Mouse (Mus musculus) MN1 (cell line): Measurements from ENCODE around the gene Pramel5.
"Not testable (repeated sequence)": the region's sequence is repeated elsewhere in the genome, so short reads cannot be mapped to it uniquely, and the experiment has no call there.

ENCODE experiments used
- DNase-seq: peaks from one replicate; pipeline ENCODE4 v3.0.0-alpha.2; 2016; ENCODE audit warnings: low spot score

The Pramel5 gene

GRCm38 (mm10) chr4:144280388-144280787 is at the start of gene Pramel5:
Gene Pramel5, minus strand, starts transcription at chr4:144280488.
- not testable (repeated sequence) for DNase-seq

DNA sequence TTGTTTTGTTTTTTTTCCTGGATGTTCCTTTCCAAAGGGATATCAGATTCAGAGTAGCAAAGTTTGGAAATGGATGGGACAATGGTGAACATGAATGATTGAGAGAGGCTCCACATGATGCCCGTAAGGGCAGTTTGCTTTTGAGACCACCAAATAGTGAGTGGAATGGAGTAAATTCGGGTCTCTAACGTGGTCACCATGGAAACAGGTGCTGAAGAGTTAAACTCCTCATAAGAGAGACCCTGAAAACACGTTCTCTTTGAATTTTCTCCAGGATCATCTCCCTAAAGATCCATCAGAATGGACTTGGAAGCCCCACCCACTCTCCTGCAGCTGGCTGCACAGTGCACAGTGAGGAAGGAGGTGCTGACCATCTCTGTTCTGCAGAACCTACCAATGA is 49.7 kb upstream of the Pramel5 start, which contains the start of gene Gm13128:
TSS of gene Gm13128 (plus strand) at position 301 of the 400 bp plus-strand sequence.
- not testable (repeated sequence) for DNase-seq

- not testable (repeated sequence) for DNase-seq
Observed at GRCm38 (mm10) chr4:144312666-144313460, 32.6 kb upstream of the Pramel5 start.

DNA sequence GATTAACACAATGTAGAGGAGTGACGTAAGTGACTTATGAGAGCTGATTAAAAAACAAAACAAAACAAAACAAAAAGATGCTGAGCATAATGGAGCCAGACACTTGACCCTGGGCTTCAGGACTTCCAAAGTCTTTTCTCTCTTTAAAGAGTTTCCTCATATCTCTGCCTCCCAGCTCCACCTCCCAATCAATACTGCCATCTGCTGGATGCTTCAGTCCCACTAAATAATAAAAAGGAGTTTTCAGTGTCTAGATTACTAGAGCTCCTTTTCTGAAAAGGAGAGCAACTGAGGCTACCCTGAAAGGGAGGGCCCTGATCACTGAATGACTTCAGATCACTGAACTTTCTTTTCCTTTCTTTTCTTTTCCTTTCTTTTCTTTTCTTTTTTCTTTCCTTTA is 19.1 kb upstream of the Pramel5 start:
- DNase-seq, result not testable (repeated sequence)

DNA sequence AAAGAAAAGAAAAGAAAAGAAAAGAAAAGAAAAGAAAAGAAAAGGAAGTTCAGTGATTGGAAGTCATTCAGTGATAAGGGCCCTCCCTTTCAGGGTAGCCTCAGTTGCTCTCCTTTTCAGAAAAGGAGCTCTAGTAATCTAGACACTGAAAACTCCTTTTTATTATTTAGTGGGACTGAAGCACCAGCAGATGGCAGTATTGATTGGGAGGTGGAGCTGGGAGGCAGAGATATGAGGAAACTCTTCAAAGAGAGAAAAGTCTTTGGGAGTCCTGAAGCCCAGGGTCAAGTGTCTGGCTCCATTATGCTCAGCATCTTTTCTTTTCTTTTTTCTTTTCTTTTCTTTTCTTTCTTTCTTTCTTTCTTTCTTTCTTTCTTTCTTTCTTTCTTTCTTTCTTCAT is 25.5 kb downstream of the Pramel5 start:
- not testable (repeated sequence) for DNase-seq
